Mouse (Mus musculus): Measurements from ENCODE around the gene Calcoco2. TPM values are rescaled to one million over a fixed set of nuclear protein-coding genes. Genes with fewer than 3 reads are reported as not detected.

Calcoco2 gene
- total RNA-seq, 2 experiments from 2014 or later: not detected

- DNase-seq (ENCODE audit: extremely low spot score in 1 of 2, low spot score in 2 of 2): no peak
- intact Hi-C loops (cut with DNase I): loop anchor here (5.0 kb wide), 1 partner anchor 145 kb away; no protein-coding TSS in a partner anchor
These were observed 19.0 kb downstream of the Calcoco2 start for GRCm38 (mm10) chr11:96092674-96093291.

- DNase-seq (ENCODE audit: extremely low spot score in 1 of 2, low spot score in 2 of 2): no peak
- intact Hi-C loops (cut with DNase I): loop anchor here (5.0 kb wide), 1 partner anchor 146 kb away; no protein-coding TSS in a partner anchor
These were observed 20.7 kb downstream of the Calcoco2 start for GRCm38 (mm10) chr11:96091073-96091472.

- DNase-seq (ENCODE audit: extremely low spot score in 1 of 2, low spot score in 2 of 2): no peak
- intact Hi-C loops (cut with DNase I): no loop called here
These were observed 23.8 kb downstream of the Calcoco2 start for GRCm38 (mm10) chr11:96087981-96088380.

GRCm38 (mm10) chr11:96082682-96083081 is 29.1 kb downstream of the Calcoco2 start:
- intact Hi-C loops (cut with DNase I): no loop called here
- DNase-seq (ENCODE audit: extremely low spot score in 1 of 2, low spot score in 2 of 2): no peak

- DNase-seq (ENCODE audit: extremely low spot score in 1 of 2, low spot score in 2 of 2): no peak
- intact Hi-C loops (cut with DNase I): no loop called here
These were observed 31.0 kb downstream of the Calcoco2 start for GRCm38 (mm10) chr11:96080736-96081135.

GRCm38 (mm10) chr11:96076221-96077105 is 35.3 kb downstream of the Calcoco2 start:
- intact Hi-C loops (cut with DNase I): no loop called here

GRCm38 (mm10) chr11:96075509-96076220 is 36.1 kb downstream of the Calcoco2 start, which contains the start of gene Atp5g1:
Atp5g1 (minus strand) TSS chr11:96075670.
- intact Hi-C loops (cut with DNase I): no loop called here
- peak; percentile 98 to 100 for DNase-seq (ENCODE audit: extremely low spot score in 1 of 2, low spot score in 2 of 2)

More at GRCm38 (mm10) chr11:96076221-96077105, 35.3 kb downstream of the Calcoco2 start:
- no peak for DNase-seq (ENCODE audit: extremely low spot score in 1 of 2, low spot score in 2 of 2)

- peak in 1 of 2 experiments; percentile 38 for DNase-seq (ENCODE audit: extremely low spot score in 1 of 2, low spot score in 2 of 2)
These were observed 36.6 kb downstream of the Calcoco2 start for GRCm38 (mm10) chr11:96075177-96075508.

GRCm38 (mm10) chr11:96074351-96075176 is 37.2 kb downstream of the Calcoco2 start:
- intact Hi-C loops (cut with DNase I): no loop called here
- no peak for DNase-seq (ENCODE audit: extremely low spot score in 1 of 2, low spot score in 2 of 2)

More at GRCm38 (mm10) chr11:96075177-96075508, 36.6 kb downstream of the Calcoco2 start:
- intact Hi-C loops (cut with DNase I): no loop called here

GRCm38 (mm10) chr11:96073295-96073993 is 38.3 kb downstream of the Calcoco2 start:
- intact Hi-C loops (cut with DNase I): no loop called here
- no peak for DNase-seq (ENCODE audit: extremely low spot score in 1 of 2, low spot score in 2 of 2)

- intact Hi-C loops (cut with DNase I): no loop called here
These were observed 40.8 kb downstream of the Calcoco2 start for GRCm38 (mm10) chr11:96071013-96071412.

GRCm38 (mm10) chr11:96070353-96070752 is 41.4 kb downstream of the Calcoco2 start:
- no peak for DNase-seq (ENCODE audit: extremely low spot score in 1 of 2, low spot score in 2 of 2)
- intact Hi-C loops (cut with DNase I): no loop called here

More at GRCm38 (mm10) chr11:96071013-96071412, 40.8 kb downstream of the Calcoco2 start:
- no peak for DNase-seq (ENCODE audit: extremely low spot score in 1 of 2, low spot score in 2 of 2)

GRCm38 (mm10) chr11:96068231-96068630 is 43.5 kb downstream of the Calcoco2 start:
- intact Hi-C loops (cut with DNase I): no loop called here

GRCm38 (mm10) chr11:96065215-96065911 is 46.4 kb downstream of the Calcoco2 start, which contains the start of gene Ube2z:
Ube2z (minus strand) TSS chr11:96065388.
- DNase-seq (ENCODE audit: extremely low spot score in 1 of 2, low spot score in 2 of 2): peak; percentile 95 to 99
- intact Hi-C loops (cut with DNase I): no loop called here

More at GRCm38 (mm10) chr11:96068231-96068630, 43.5 kb downstream of the Calcoco2 start:
- no peak for DNase-seq (ENCODE audit: extremely low spot score in 1 of 2, low spot score in 2 of 2)

GRCm38 (mm10) chr11:96064521-96065214 is 47.1 kb downstream of the Calcoco2 start:
- no peak for DNase-seq (ENCODE audit: extremely low spot score in 1 of 2, low spot score in 2 of 2)

GRCm38 (mm10) chr11:96058309-96058708 is 53.5 kb downstream of the Calcoco2 start:
- intact Hi-C loops (cut with DNase I): no loop called here
- no peak for DNase-seq (ENCODE audit: extremely low spot score in 1 of 2, low spot score in 2 of 2)

More at GRCm38 (mm10) chr11:96064521-96065214, 47.1 kb downstream of the Calcoco2 start:
- intact Hi-C loops (cut with DNase I): no loop called here
